Mouse (Mus musculus): Measurements from ENCODE around the gene Gm20422. TPM values are rescaled to one million over a fixed set of nuclear protein-coding genes. Genes with fewer than 3 reads are reported as not detected.

Gene Gm20422
- polyA plus RNA-seq, 1 experiment from 2014 or later: not detected

DNA sequence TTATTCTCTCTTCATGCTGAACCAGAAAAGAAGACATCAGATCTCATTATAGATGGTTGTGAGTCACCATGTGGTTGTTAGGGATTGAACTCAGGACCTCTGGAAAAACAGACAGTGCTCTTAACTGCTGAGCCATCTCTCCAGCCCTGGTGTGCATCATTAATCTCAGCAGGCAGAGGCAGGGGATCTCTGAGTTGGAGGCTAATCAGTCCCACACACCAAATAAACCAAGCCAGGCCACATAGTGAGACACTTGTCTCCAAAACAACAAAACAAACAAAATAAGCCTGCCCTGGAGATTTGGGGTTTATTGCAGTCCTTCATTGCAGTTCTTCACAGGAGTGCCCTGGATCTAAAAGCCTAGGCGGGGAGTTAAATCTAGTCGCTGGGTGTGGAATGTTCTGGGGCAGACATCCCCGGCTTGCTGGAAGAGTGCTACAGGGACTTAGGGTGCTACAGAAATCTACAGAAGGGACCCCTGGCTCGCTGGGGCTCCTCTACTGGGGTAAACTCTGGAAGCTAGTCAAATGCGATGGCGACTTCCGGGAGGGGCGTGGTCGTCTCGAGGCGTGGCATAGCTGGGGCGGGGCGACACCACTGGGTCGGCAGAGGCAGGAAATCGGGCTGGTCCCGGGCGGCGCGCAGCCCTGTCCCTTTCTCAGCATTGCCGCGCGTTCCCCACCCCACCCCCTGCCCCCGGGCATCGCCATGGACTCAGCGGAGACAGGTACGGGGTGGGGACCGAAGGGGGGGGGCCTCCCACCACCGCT is 33.6 kb upstream of the Gm20422 start, which contains the start of gene Gmip:
Gmip (plus strand) TSS at position 586 of the 770 bp plus-strand sequence.
- H3K27ac ChIP-seq (ENCODE audit: low read length): no peak within 1 kb of the TSS
- WGBS: 5% methylated on average over 28 of the region's 28 CpGs

DNA sequence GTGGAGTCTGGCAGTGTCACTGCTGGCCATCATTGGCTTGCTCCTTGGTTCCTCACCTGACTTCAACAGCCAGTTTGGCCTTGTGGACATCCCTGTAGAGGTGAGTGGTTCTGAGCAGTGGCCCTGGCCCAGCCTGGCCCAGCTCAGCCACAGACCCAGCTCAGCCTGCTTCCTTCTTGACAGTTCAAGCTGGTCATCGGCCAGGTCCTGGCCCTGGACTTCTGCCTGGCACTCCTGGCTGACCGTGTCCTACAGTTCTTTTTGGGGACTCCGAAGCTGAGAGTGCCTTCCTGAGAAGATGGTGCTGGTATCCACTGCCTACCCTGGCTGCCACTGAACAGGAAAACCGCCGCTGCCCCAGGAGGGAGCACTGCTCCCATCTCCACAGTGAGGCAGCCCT is 32.5 kb upstream of the Gm20422 start:
- 93% methylated on average over 5 of the region's 5 CpGs for WGBS
- Histone ChIP-seq H3K9ac (ENCODE audit: low read depth, low read length) (no peak overlapping the region), H3K36me3 (ENCODE audit: control insufficient read depth, insufficient read depth, low read length) (peaks cover 30% of the 10 kb centered on the region), H3K4me2 (ENCODE audit: low read depth, low read length) (no peak overlapping the region), H3K9me3 (ENCODE audit: control insufficient read depth, low read length) (no peaks in the 10 kb centered on the region), H3K27ac (ENCODE audit: low read length) (no peak overlapping the region), H3K4me3 (ENCODE audit: low read length) (no peak overlapping the region), H3K4me1 (ENCODE audit: control insufficient read depth, insufficient read depth, low read length) (0 out of 2 replicates have a peak, but pooled peaks cover 3% of the 10 kb centered on the region), H3K27me3 (replicated peaks; ENCODE audit: control insufficient read depth, insufficient read depth, low read length) (no peaks in the 10 kb centered on the region)
- no peak for ATAC-seq

More for the DNA sequence above, 33.6 kb upstream of the Gm20422 start, which contains the start of gene Gmip:
- Histone ChIP-seq H3K4me3 (ENCODE audit: low read length) (peak within 1 kb of the TSS; percentile 66), H3K9me3 (ENCODE audit: control insufficient read depth, low read length) (no peaks in the 10 kb centered on the region), H3K9ac (ENCODE audit: low read depth, low read length) (peak within 1 kb of the TSS; percentile 74), H3K27me3 (replicated peaks; ENCODE audit: control insufficient read depth, insufficient read depth, low read length) (no peaks in the 10 kb centered on the region), H3K36me3 (ENCODE audit: control insufficient read depth, insufficient read depth, low read length) (peaks cover 24% of the 10 kb centered on the region), H3K4me1 (ENCODE audit: control insufficient read depth, insufficient read depth, low read length) (0 out of 2 replicates have a peak, but pooled peaks cover 3% of the 10 kb centered on the region), H3K4me2 (ENCODE audit: low read depth, low read length) (peak within 1 kb of the TSS; percentile 98)
- ATAC-seq: peak; percentile 86

DNA sequence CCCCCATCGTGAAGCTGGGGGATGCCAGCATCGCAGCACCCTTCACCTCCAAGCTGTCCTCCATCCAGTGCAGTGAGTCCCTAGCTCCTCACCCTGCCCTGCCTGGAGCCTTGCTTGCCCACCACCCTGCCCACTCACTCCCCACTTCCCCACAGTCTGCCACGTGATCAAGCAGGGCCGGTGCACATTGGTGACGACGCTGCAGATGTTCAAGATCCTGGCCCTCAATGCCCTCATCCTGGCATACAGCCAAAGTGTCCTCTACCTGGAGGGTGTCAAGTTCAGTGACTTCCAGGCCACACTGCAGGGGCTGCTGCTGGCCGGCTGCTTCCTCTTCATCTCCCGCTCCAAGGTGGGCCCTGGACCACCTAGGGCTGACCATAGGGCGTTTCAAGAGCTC is 30.8 kb upstream of the Gm20422 start:
- no peak overlapping the region for H3K4me2 ChIP-seq (ENCODE audit: low read depth, low read length)
- no peak overlapping the region for H3K9ac ChIP-seq (ENCODE audit: low read depth, low read length)
- no peaks in the 10 kb centered on the region for H3K27me3 ChIP-seq (replicated peaks; ENCODE audit: control insufficient read depth, insufficient read depth, low read length)
- H3K27ac ChIP-seq (ENCODE audit: low read length): no peak overlapping the region
- no peak overlapping the region for H3K4me3 ChIP-seq (ENCODE audit: low read length)
- WGBS: 94% methylated on average over 9 of the region's 9 CpGs
- peaks cover 39% of the 10 kb centered on the region for H3K36me3 ChIP-seq (ENCODE audit: control insufficient read depth, insufficient read depth, low read length)
- 0 out of 2 replicates have a peak, but pooled peaks cover 3% of the 10 kb centered on the region for H3K4me1 ChIP-seq (ENCODE audit: control insufficient read depth, insufficient read depth, low read length)
- ATAC-seq: no peak
- no peaks in the 10 kb centered on the region for H3K9me3 ChIP-seq (ENCODE audit: control insufficient read depth, low read length)

DNA sequence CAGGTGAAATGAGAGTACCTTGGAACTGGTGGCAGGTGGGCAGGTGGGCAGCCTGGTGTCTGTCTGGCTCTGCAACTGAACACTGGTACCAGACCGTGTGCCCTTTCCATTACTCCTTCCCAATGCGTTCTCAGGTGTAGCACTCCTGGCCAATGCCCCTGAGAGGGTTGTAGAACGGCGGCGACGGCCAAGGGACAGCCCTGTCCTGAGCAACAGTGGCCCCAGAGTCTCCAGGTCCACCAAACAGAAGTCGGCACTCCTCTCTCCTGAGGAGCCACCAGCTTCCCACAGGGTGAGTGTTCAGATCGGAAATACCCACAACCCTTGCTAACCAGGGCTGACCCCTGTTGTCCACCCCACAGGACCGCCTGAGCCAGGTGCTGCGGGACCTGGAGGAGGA is 30.4 kb upstream of the Gm20422 start:
- H3K36me3 ChIP-seq (ENCODE audit: control insufficient read depth, insufficient read depth, low read length): peaks cover 40% of the 10 kb centered on the region
- no peak overlapping the region for H3K4me2 ChIP-seq (ENCODE audit: low read depth, low read length)
- H3K4me3 ChIP-seq (ENCODE audit: low read length): no peak overlapping the region
- H3K9ac ChIP-seq (ENCODE audit: low read depth, low read length): no peak overlapping the region
- ATAC-seq: no peak
- H3K27me3 ChIP-seq (replicated peaks; ENCODE audit: control insufficient read depth, insufficient read depth, low read length): no peaks in the 10 kb centered on the region
- 93% methylated on average over 10 of the region's 10 CpGs for WGBS
- H3K27ac ChIP-seq (ENCODE audit: low read length): no peak overlapping the region
- H3K4me1 ChIP-seq (ENCODE audit: control insufficient read depth, insufficient read depth, low read length): 0 out of 2 replicates have a peak, but pooled peaks cover 3% of the 10 kb centered on the region
- H3K9me3 ChIP-seq (ENCODE audit: control insufficient read depth, low read length): no peaks in the 10 kb centered on the region

DNA sequence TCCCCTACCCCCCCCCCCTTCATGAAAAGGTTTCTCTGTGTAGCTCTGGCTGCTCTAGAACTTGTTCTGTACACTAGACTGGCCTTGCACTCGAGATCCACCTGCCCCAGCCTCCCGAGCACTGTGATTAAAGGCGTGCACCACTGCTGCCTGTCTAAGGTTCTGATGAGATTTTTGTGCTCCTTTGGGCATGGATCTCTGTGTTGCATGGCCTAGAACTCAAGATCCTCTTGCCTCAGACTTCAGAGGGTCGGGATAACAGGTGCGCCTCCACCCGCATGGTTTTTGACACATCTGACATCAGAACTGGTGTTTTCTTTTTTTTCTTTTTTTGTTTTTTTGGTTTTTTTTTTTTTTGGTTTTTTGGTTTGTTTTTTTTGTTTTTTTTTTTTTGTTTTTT is 29.9 kb upstream of the Gm20422 start:
- Histone ChIP-seq H3K36me3 (ENCODE audit: control insufficient read depth, insufficient read depth, low read length) (peaks cover 40% of the 10 kb centered on the region), H3K27me3 (replicated peaks; ENCODE audit: control insufficient read depth, insufficient read depth, low read length) (no peaks in the 10 kb centered on the region), H3K4me1 (ENCODE audit: control insufficient read depth, insufficient read depth, low read length) (0 out of 2 replicates have a peak, but pooled peaks cover 3% of the 10 kb centered on the region), H3K27ac (ENCODE audit: low read length) (no peak overlapping the region), H3K4me2 (ENCODE audit: low read depth, low read length) (no peak overlapping the region), H3K9me3 (ENCODE audit: control insufficient read depth, low read length) (no peaks in the 10 kb centered on the region), H3K4me3 (ENCODE audit: low read length) (no peak overlapping the region), H3K9ac (ENCODE audit: low read depth, low read length) (no peak overlapping the region)
- no peak for ATAC-seq
- 92% methylated on average over 6 of the region's 6 CpGs for whole genome bisulfite sequencing

DNA sequence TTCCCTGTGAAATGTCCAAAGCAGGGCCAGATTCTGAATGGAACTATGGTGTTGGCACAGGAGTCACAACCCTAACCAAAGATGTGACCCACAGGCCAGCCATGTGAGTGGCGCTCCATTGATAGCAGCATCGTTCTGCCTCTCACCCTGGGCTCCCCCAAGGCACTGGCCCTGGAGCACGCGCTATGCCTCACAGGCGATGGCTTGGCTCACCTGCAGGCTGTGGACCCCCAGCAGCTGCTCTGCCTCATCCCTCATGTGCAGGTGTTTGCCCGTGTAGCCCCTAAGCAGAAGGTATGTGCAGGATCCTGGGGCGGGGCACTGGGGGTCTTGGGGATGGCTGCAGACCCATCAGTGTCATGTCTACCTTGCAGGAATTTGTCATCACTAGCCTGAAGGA is 28.7 kb upstream of the Gm20422 start:
- Histone ChIP-seq H3K4me3 (ENCODE audit: low read length) (no peak overlapping the region), H3K27me3 (replicated peaks; ENCODE audit: control insufficient read depth, insufficient read depth, low read length) (no peaks in the 10 kb centered on the region), H3K27ac (ENCODE audit: low read length) (no peak overlapping the region), H3K9ac (ENCODE audit: low read depth, low read length) (no peak overlapping the region), H3K36me3 (ENCODE audit: control insufficient read depth, insufficient read depth, low read length) (peaks cover 47% of the 10 kb centered on the region), H3K9me3 (ENCODE audit: control insufficient read depth, low read length) (no peaks in the 10 kb centered on the region), H3K4me2 (ENCODE audit: low read depth, low read length) (no peak overlapping the region), H3K4me1 (ENCODE audit: control insufficient read depth, insufficient read depth, low read length) (0 out of 2 replicates have a peak, but pooled peaks cover 1% of the 10 kb centered on the region)
- WGBS: 93% methylated on average over 7 of the region's 7 CpGs
- ATAC-seq: no peak

DNA sequence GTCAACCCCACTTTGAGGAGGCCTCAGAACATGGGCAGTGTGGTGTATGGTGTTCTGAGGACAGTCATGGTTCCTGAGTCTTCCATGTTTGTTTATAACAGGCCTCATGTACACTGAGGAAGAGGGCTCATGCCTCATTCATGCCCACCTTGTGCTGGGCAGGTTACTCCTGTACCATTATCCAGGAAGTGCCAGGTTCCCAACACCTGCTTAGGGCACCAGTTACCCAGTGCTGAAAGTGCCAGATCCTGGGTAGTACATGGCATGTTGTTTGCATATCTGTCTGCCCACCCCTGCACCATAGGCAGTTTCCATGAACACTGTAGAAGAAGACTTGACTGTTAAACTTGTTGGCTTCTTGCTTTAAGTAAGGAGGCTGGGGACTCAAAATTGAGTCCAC is 27.5 kb upstream of the Gm20422 start:
- Histone ChIP-seq H3K36me3 (ENCODE audit: control insufficient read depth, insufficient read depth, low read length) (peaks cover 56% of the 10 kb centered on the region), H3K27me3 (replicated peaks; ENCODE audit: control insufficient read depth, insufficient read depth, low read length) (no peaks in the 10 kb centered on the region), H3K4me1 (ENCODE audit: control insufficient read depth, insufficient read depth, low read length) (no peaks in the 10 kb centered on the region), H3K4me3 (ENCODE audit: low read length) (no peak overlapping the region), H3K9ac (ENCODE audit: low read depth, low read length) (no peak overlapping the region), H3K27ac (ENCODE audit: low read length) (no peak overlapping the region), H3K9me3 (ENCODE audit: control insufficient read depth, low read length) (no peaks in the 10 kb centered on the region), H3K4me2 (ENCODE audit: low read depth, low read length) (no peak overlapping the region)
- ATAC-seq: no peak

DNA sequence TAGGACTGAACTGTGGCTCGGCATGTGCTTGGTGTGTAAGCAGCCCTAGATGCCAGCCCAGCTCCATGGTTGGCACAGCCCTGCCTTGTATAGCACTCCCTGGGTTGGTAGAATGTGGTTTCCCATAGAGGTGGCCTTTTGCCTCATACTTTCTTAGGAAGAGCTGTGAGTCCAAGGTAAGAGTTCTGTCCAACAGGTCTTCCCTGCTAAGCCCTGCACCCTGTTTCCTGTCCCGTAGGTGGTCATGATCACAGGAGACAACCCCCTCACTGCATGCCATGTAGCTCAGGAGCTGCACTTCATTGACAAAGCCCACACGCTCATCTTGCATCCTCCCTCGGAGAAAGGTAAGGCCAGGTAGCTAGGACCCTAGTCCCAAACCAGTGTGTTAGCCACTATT is 27.1 kb upstream of the Gm20422 start:
- Histone ChIP-seq H3K9me3 (ENCODE audit: control insufficient read depth, low read length) (no peaks in the 10 kb centered on the region), H3K27me3 (replicated peaks; ENCODE audit: control insufficient read depth, insufficient read depth, low read length) (no peaks in the 10 kb centered on the region), H3K9ac (ENCODE audit: low read depth, low read length) (no peak overlapping the region), H3K4me1 (ENCODE audit: control insufficient read depth, insufficient read depth, low read length) (no peaks in the 10 kb centered on the region), H3K27ac (ENCODE audit: low read length) (no peak overlapping the region), H3K36me3 (ENCODE audit: control insufficient read depth, insufficient read depth, low read length) (peaks cover 52% of the 10 kb centered on the region), H3K4me3 (ENCODE audit: low read length) (no peak overlapping the region), H3K4me2 (ENCODE audit: low read depth, low read length) (no peak overlapping the region)
- no peak for ATAC-seq
- WGBS: 91% methylated on average over 4 of the region's 4 CpGs

DNA sequence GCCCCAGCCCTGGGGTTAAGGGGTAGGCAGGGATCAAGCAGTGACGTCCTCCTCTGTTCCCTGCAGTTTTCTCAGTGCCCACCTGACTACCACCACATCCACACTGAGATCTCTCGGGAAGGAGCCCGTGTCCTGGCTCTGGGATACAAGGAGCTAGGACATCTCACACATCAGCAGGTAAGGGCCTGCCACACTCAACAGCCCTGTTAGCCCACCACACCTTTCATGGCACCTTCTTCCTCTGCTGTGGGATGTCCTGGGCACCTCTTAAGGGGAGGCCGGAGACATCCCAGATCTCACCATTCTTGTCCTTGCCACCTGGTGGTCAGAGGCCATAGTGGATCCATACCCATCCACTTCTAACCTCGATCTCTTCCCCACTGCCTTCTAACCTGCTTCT is 25.3 kb upstream of the Gm20422 start:
- WGBS: 90% methylated on average over 5 of the region's 5 CpGs
- H3K4me1 ChIP-seq (ENCODE audit: control insufficient read depth, insufficient read depth, low read length): no peaks in the 10 kb centered on the region
- no peaks in the 10 kb centered on the region for H3K9me3 ChIP-seq (ENCODE audit: control insufficient read depth, low read length)
- no peaks in the 10 kb centered on the region for H3K27me3 ChIP-seq (replicated peaks; ENCODE audit: control insufficient read depth, insufficient read depth, low read length)
- no peak overlapping the region for H3K4me2 ChIP-seq (ENCODE audit: low read depth, low read length)
- H3K36me3 ChIP-seq (ENCODE audit: control insufficient read depth, insufficient read depth, low read length): peaks cover 46% of the 10 kb centered on the region
- no peak for ATAC-seq
- no peak overlapping the region for H3K27ac ChIP-seq (ENCODE audit: low read length)
- no peak overlapping the region for H3K4me3 ChIP-seq (ENCODE audit: low read length)
- H3K9ac ChIP-seq (ENCODE audit: low read depth, low read length): no peak overlapping the region

Data from intestine, embryonic 16.5 days (tissue).